Mouse (Mus musculus): ENCODE results near the gene Galp. TPM values are rescaled to one million over a fixed set of nuclear protein-coding genes. Genes with fewer than 3 reads are reported as not detected.
A peak's percentile ranks its signal among the peaks of the same experiment; 100 is the strongest.
"Not testable (repeated sequence)": the region's sequence is repeated elsewhere in the genome, so short reads cannot be mapped to it uniquely, and the experiment has no call there.

Gene Galp
- polyA plus RNA-seq, 1 experiment: not detected

DNA sequence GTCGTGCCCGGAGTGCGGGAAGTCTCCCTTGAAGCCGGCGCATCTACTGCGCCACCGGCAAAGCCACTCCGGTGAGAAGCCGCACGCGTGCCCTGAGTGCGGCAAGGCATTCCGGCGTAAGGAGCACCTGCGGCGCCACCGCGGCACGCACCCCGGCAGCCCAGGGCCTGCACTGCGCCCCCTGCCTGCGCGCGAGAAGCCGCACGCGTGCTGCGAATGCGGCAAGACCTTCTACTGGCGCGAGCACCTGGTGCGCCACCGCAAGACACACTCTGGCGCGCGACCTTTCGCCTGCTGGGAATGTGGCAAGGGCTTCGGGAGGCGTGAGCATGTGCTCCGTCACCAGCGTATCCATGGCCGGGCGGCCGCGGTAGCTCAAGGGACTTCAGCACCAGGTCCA, 7.3 kb upstream of the Galp start:
- Histone ChIP-seq H3K27ac (ENCODE audit: insufficient read depth, low read length) (no peak overlapping the region), H3K4me3 (ENCODE audit: insufficient read depth, low read length) (no peak overlapping the region), H3K4me1 (ENCODE audit: control insufficient read depth, insufficient read depth, low read length) (no peaks in the 10 kb centered on the region)
- TF ChIP-seq CTCF (IDR thresholded peaks at IDR 0.05; ENCODE audit: extremely low read depth, insufficient read depth, low read length) (no peak), POLR2A (IDR thresholded peaks at IDR 0.05; ENCODE audit: extremely low read depth, insufficient read depth, low read length) (no peak)

DNA sequence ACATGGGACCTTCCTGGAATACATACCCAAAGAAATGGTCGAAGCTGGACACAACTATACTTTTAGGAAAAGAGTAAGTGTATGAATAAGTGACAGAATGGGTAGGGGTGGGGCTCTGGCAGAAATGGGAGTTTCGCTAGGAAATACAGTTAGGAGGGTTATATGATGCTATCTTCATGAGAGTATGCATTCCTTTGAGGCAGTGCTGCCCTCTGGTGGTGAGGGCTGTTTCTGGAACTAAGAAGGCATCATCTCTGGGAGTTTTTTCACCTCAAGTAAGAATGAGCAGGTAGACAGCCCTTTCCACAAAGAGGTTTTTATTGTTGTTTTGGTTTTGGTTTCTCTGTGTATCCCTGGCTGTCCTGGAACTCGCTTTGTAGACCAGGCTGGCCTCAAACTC, 5.5 kb upstream of the Galp start:
- H3K4me1 ChIP-seq (ENCODE audit: control insufficient read depth, insufficient read depth, low read length): no peaks in the 10 kb centered on the region
- no peak overlapping the region for H3K4me3 ChIP-seq (ENCODE audit: insufficient read depth, low read length)
- TF ChIP-seq CTCF (IDR thresholded peaks at IDR 0.05; ENCODE audit: extremely low read depth, insufficient read depth, low read length) (peak; percentile 78), POLR2A (IDR thresholded peaks at IDR 0.05; ENCODE audit: extremely low read depth, insufficient read depth, low read length) (no peak)
- no peak overlapping the region for H3K27ac ChIP-seq (ENCODE audit: insufficient read depth, low read length)

DNA sequence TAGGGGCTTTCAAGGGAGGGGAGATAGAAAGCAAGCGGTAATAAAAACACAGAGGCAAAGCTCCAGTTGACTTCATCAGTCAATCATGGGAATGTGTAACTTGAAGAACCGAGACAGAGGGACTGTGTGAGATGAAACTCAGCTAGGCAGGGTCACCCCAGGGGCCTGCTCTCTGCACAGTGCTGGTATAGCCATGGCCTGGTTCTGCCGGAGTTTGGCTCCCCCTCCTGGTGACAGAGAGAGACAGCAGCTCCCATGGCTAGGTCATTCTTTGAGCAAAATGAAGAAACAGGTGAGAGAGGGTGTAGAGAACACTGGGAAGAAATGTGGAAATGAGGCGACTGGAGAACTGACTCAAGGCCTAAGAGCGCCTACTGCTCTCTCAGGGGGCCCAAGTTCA, 2.8 kb upstream of the Galp start:
- no peaks in the 10 kb centered on the region for H3K4me1 ChIP-seq (ENCODE audit: control insufficient read depth, insufficient read depth, low read length)
- H3K4me3 ChIP-seq (ENCODE audit: insufficient read depth, low read length): no peak overlapping the region
- TF ChIP-seq POLR2A (IDR thresholded peaks at IDR 0.05; ENCODE audit: extremely low read depth, insufficient read depth, low read length) (no peak), CTCF (IDR thresholded peaks at IDR 0.05; ENCODE audit: extremely low read depth, insufficient read depth, low read length) (peak; percentile 74)
- no peak overlapping the region for H3K27ac ChIP-seq (ENCODE audit: insufficient read depth, low read length)

DNA sequence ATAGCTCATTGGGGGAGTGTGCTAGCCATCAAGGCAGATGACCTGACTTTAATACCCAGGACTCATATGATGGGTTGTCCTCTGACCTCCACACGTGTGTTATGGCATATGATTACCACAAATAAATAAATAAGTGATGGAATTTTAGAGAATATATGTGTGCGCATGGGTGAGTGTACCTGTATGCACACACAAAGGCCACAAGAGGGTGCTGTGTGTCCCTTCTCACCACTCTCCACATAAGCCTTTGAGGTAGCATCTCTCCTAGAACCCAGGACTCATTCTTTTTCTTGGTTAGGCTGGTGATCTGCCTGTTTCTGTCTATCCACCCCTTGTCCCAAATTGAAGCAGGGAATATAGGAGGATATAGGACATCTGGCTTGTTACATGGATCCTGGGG, 1.1 kb upstream of the Galp start:
- TF ChIP-seq CTCF (IDR thresholded peaks at IDR 0.05; ENCODE audit: extremely low read depth, insufficient read depth, low read length) (no peak), POLR2A (IDR thresholded peaks at IDR 0.05; ENCODE audit: extremely low read depth, insufficient read depth, low read length) (no peak)
- Histone ChIP-seq H3K4me3 (ENCODE audit: insufficient read depth, low read length) (no peak overlapping the region), H3K4me1 (ENCODE audit: control insufficient read depth, insufficient read depth, low read length) (no peaks in the 10 kb centered on the region), H3K27ac (ENCODE audit: insufficient read depth, low read length) (no peak overlapping the region)

DNA sequence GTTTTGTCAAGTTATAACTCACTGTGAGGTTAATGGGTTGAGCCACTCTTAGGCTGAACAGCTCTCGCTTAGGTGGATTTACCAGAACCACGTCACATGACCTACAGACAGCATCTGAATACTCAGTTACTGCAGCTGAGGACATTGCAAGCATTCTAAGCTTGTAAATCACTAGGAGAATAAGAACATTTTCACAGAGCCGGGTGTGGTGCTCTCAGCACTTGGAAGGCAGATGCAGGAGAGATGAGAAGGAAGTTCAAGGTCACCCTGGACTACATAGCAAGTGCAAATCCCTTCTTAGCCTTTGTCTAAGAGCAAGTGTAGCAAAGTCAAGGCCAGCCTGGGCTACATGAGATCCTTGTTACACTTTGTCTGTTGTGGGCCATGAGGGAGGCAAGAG, 7.3 kb downstream of the Galp start:
- H3K27ac ChIP-seq (ENCODE audit: insufficient read depth, low read length): no peak overlapping the region
- no peaks in the 10 kb centered on the region for H3K4me1 ChIP-seq (ENCODE audit: control insufficient read depth, insufficient read depth, low read length)
- TF ChIP-seq CTCF (IDR thresholded peaks at IDR 0.05; ENCODE audit: extremely low read depth, insufficient read depth, low read length) (no peak), POLR2A (IDR thresholded peaks at IDR 0.05; ENCODE audit: extremely low read depth, insufficient read depth, low read length) (no peak)
- H3K4me3 ChIP-seq (ENCODE audit: insufficient read depth, low read length): no peak overlapping the region

DNA sequence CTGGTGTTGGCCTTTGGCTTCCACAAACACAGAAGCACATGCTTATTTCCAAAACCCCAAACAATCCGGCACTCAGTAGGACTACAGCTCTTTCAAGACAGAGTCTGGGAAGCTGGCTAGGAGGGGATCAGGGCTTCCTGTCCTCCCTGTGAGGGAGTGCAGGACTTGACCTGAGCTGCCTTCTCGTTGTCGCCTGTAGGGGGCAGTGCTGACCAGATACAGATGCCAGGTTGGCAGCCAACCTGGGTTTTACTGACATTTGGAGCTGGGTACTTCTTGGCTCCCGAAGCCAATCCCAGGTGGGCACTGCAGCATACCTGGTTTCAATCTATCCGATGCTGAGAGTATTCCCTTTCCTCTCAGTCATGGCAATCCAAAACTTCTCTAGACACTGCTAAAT, 16.3 kb downstream of the Galp start:
- no peaks in the 10 kb centered on the region for H3K4me1 ChIP-seq (ENCODE audit: control insufficient read depth, insufficient read depth, low read length)
- no peak overlapping the region for H3K27ac ChIP-seq (ENCODE audit: insufficient read depth, low read length)
- TF ChIP-seq POLR2A (IDR thresholded peaks at IDR 0.05; ENCODE audit: extremely low read depth, insufficient read depth, low read length): no peak
- TF ChIP-seq CTCF (IDR thresholded peaks at IDR 0.05; ENCODE audit: extremely low read depth, insufficient read depth, low read length): no peak
- H3K4me3 ChIP-seq (ENCODE audit: insufficient read depth, low read length): no peak overlapping the region

DNA sequence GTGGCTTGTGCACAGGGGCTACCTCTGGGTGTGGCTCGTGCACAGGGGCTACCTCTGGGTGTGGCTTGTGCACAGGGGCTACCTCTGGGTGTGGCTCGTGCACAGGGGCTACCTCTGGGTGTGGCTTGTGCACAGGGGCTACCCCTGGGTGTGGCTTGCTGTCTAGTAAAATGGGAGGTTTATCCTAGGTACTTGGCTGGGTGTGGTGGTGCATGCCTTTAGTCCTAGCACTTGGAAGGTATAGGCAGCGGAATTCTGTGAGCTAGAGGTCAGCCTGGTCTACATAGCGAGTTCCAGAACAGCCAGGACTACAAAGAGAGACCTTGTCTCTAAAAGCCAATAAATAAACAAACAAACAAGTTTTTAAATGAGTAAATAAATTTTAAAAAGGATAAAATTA, 17.8 kb downstream of the Galp start:
- H3K27ac ChIP-seq (ENCODE audit: insufficient read depth, low read length); H3K4me1 ChIP-seq (ENCODE audit: control insufficient read depth, insufficient read depth, low read length); H3K4me3 ChIP-seq (ENCODE audit: insufficient read depth, low read length): not testable (repeated sequence)

DNA sequence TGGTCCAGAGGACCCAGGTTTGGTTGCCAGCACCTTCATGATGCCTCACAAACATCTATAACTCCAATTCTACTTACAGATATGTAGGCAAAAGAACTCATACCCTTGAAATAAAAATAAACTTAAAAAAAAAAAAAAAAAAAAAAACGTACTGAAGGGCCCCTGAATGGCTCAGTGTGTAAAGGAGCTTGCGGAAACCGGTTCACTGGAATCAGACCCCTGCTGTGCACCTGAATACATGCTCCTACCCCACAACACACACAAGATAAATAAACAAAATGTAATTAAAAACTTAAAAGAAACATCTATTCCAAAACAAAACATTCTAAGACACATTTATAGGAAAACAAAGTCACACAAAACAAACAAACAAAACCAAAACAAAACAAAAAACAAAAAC, 23.3 kb downstream of the Galp start:
- TF ChIP-seq CTCF (IDR thresholded peaks at IDR 0.05; ENCODE audit: extremely low read depth, insufficient read depth, low read length) (no peak), POLR2A (IDR thresholded peaks at IDR 0.05; ENCODE audit: extremely low read depth, insufficient read depth, low read length) (no peak)
- H3K4me1 ChIP-seq (ENCODE audit: control insufficient read depth, insufficient read depth, low read length): no peaks in the 10 kb centered on the region
- no peak overlapping the region for H3K4me3 ChIP-seq (ENCODE audit: insufficient read depth, low read length)
- H3K27ac ChIP-seq (ENCODE audit: insufficient read depth, low read length): no peak overlapping the region

DNA sequence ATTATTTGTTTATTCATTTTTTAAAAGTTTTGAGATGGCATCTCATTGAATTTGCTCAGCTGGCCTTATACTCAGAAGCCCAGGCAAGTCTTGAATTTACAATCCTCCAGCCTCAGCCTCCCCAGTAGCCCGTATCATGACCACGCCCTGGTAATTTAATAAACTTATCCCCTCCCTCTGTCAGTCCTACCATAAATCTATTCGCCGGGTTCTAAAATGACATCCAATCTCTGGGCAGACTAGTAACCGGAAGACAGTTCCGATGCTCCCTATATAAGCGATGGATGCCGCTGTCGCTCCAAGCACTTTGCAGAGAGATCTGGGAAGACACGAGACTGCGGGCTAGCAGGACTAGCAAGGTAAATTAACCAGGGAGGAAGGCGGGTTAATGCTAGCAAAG, 25.1 kb downstream of the Galp start, which contains the start of gene Zscan5b:
TSS of gene Zscan5b (plus strand) at position 301 of the 400 bp plus-strand sequence.
- no peak for TF ChIP-seq CTCF (IDR thresholded peaks at IDR 0.05; ENCODE audit: extremely low read depth, insufficient read depth, low read length)
- TF ChIP-seq POLR2A (IDR thresholded peaks at IDR 0.05; ENCODE audit: extremely low read depth, insufficient read depth, low read length): no peak
- Histone ChIP-seq H3K4me1 (ENCODE audit: control insufficient read depth, insufficient read depth, low read length) (no peaks in the 10 kb centered on the region), H3K4me3 (ENCODE audit: insufficient read depth, low read length) (no peak within 1 kb of the TSS), H3K27ac (ENCODE audit: insufficient read depth, low read length) (no peak within 1 kb of the TSS)

DNA sequence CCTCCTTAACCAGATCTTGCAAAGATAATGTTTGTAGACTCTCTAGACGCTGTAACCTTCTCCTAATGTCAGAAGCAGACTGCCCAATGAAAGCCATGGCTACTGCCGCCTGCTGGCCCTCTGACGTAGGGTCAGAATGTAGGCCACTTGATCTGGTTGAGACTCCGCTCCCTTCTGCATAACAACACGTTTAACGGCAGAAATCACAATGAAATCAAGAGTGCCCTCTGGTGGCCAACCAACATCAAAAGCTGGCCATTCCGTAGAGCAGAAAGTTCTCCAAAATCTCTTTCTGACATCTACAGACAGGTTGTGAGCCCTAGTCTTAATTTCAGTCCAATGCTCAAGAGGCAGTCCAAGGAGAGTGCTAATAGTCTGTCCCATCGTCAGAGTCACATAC, 31.6 kb downstream of the Galp start:
- H3K4me1 ChIP-seq (ENCODE audit: control insufficient read depth, insufficient read depth, low read length); H3K4me3 ChIP-seq (ENCODE audit: insufficient read depth, low read length); H3K27ac ChIP-seq (ENCODE audit: insufficient read depth, low read length): not testable (repeated sequence)

DNA sequence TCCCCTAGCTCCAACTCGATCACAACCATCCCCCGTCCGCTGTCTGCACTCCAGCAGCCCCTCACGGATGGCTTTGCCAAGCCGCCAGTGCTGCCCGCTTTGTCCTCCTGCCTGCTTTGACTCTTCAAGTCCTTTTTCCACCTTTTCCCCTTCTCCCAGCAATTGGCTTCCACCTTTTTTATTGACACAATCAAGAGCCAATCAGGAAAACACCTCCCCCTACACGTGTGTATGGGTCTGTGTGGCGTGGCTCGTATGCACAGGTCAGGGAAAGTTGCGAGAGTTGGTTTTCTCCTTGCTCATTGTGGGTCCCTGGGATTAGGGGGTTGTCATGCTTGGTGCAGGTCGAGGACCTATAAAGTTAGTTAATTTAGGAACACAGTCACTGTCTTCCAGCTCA, 42.9 kb downstream of the Galp start:
- no peaks in the 10 kb centered on the region for H3K4me1 ChIP-seq (ENCODE audit: control insufficient read depth, insufficient read depth, low read length)
- TF ChIP-seq POLR2A (IDR thresholded peaks at IDR 0.05; ENCODE audit: extremely low read depth, insufficient read depth, low read length): no peak
- no peak for TF ChIP-seq CTCF (IDR thresholded peaks at IDR 0.05; ENCODE audit: extremely low read depth, insufficient read depth, low read length)
- H3K4me3 ChIP-seq (ENCODE audit: insufficient read depth, low read length): no peak overlapping the region
- no peak overlapping the region for H3K27ac ChIP-seq (ENCODE audit: insufficient read depth, low read length)

All from cortical plate, adult 2 months (tissue).